Mouse (Mus musculus) midbrain, postnatal 0 days (tissue): ENCODE results near the gene Ap1m2. TPM values are rescaled to one million over a fixed set of nuclear protein-coding genes. Genes with fewer than 3 reads are reported as not detected.

ENCODE experiments used
- ATAC-seq: fragments of 200-750 bp; cut with Nextera tagmentation; 2 replicates; pipeline ENCODE4 v1.8.0; 2017; ENCODE audit warnings: moderate number of reproducible peaks, mild to moderate bottlenecking, moderate TSS enrichment, moderate library complexity; ENCODE audit not compliant: low FRiP score
- DNase-seq: peaks from one replicate; pipeline ENCODE4 v3.0.0-alpha.2; 2015; ENCODE audit warnings: low spot score
- H3K27ac ChIP-seq: fragments of 300-500 bp; sonication (generic); 2 replicates; pipeline ENCODE4 v1.5.1; 2014; ENCODE audit warnings: low read depth, mild to moderate bottlenecking, low read length, mixed read lengths
- H3K27me3 ChIP-seq: fragments of 300-500 bp; sonication (generic); 2 replicates; pipeline ENCODE4 v1.6.1; 2014; ENCODE audit warnings: low read length, control low read depth, mixed read lengths; ENCODE audit not compliant: insufficient read depth
- H3K36me3 ChIP-seq: fragments of 300-500 bp; sonication (generic); 2 replicates; pipeline ENCODE4 v1.6.1; 2014; ENCODE audit warnings: low read length, control low read depth, mixed read lengths; ENCODE audit not compliant: insufficient read depth
- H3K4me1 ChIP-seq: fragments of 300-500 bp; sonication (generic); 2 replicates; pipeline ENCODE4 v1.6.1; 2014; ENCODE audit warnings: mild to moderate bottlenecking, control low read depth, antibody characterized with exemption, low read length, mixed read lengths; ENCODE audit not compliant: insufficient read depth
- H3K4me2 ChIP-seq: fragments of 300-500 bp; sonication (generic); 2 replicates; pipeline ENCODE4 v1.6.1; 2014; ENCODE audit warnings: low read depth, mild to moderate bottlenecking, low read length, mixed read lengths; ENCODE audit not compliant: poor library complexity, severe bottlenecking
- H3K4me3 ChIP-seq: fragments of 300-500 bp; sonication (generic); 2 replicates; pipeline ENCODE4 v1.5.1; 2014; ENCODE audit warnings: low read depth, mild to moderate bottlenecking, low read length, moderate library complexity
- H3K9ac ChIP-seq: fragments of 300-500 bp; sonication (generic); replicated peaks from 2 replicates; pipeline ENCODE4 v1.6.1; 2014; ENCODE audit warnings: mild to moderate bottlenecking, low read length, moderate library complexity, mixed read lengths; ENCODE audit not compliant: poor library complexity, severe bottlenecking
- H3K9me3 ChIP-seq: fragments of 300-500 bp; sonication (generic); 2 replicates; pipeline ENCODE4 v1.6.1; 2016; ENCODE audit warnings: low read length, control low read depth
- CTCF ChIP-seq: IDR thresholded peaks from 2 replicates; pipeline ENCODE4 v1.5.1; 2016; ENCODE audit warnings: antibody characterized with exemption, mild to moderate bottlenecking
- WGBS: fragments of 180-500 bp; shearing (Covaris S2); extraction: QIAGEN DNeasy Blood & Tissue Kit; methylation state at CpG from one replicate; pipeline ENCODE4 v1.1.7; 2014; 5-methylcytosine and 5-hydroxymethylcytosine counted together
- polyA plus RNA-seq: library from polyadenylated mRNA; unstranded; fragments of >200 nt; fragmentation: Nextera tagmentation; extraction: Ambion mirVana; gene quantifications from 2 replicates; pipeline ENCODE4 v1.2.1, GENCODE M21; 2015
- total RNA-seq: library from RNA; depleted of rRNA; stranded (reverse); fragments of >200 nt; gene quantifications from 2 replicates; pipeline ENCODE4 v1.2.3, GENCODE M21; 2014

Gene Ap1m2
- total and polyA plus RNA-seq, 2 experiments from 2014 or later: 3.1 to 3.9 TPM

DNA sequence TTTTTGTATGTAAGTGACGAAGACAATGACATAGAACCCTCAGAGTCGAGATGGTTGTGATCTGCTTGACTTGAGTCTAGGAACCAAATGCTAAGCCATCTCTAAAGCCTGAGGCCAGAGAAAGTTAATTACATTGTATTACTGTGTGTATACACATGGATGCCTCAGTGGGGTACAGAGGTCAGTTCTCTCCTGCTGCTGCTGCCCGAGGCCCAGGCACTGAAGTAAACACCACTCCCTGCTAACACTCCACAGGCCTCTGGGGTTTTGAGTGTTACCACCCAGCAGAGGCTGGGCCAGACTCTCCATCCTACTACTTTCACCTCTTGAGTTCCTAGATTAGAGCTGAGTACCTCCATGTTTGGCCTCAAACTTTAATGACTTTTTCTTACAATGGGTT lies 28.1 kb downstream of the Ap1m2 start:
- no peaks in the 10 kb centered on the region for H3K9me3 ChIP-seq
- H3K27me3 ChIP-seq: no peaks in the 10 kb centered on the region
- H3K36me3 ChIP-seq: peaks cover 47% of the 10 kb centered on the region
- TF ChIP-seq CTCF: no peak
- no peak overlapping the region for H3K4me3 ChIP-seq
- no peak overlapping the region for H3K9ac ChIP-seq
- H3K27ac ChIP-seq: no peak overlapping the region
- DNase-seq (no peak), ATAC-seq (no peak)
- peaks cover 12% of the 10 kb centered on the region; the same call in 1 of the 2 replicates for H3K4me1 ChIP-seq
- no peak overlapping the region for H3K4me2 ChIP-seq
- WGBS: 86% methylated on average over 3 of the region's 3 CpGs

DNA sequence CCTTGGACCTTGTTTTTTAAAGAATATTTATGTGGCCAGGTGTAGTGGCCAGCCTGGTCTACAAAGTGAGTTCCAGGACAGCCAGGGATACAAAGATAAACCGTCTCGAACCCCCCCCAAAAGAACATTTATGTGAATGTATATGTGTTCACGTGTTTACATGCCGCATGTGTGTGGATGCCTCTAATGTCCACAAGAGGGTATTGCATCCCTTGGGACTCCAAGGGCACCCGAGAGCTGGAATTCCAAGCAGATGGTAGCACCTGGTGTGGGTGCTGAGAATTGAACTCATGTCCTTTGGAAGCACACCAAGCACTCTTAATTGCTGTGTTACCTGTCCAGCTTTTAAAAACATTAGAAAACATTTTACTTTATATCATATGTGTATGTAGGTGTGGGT lies 28.5 kb downstream of the Ap1m2 start:
- no peaks in the 10 kb centered on the region for H3K27me3 ChIP-seq
- DNase-seq (no peak), ATAC-seq (no peak)
- H3K36me3 ChIP-seq: peaks cover 48% of the 10 kb centered on the region
- H3K27ac ChIP-seq: no peak overlapping the region
- peaks cover 9% of the 10 kb centered on the region; the same call in 1 of the 2 replicates for H3K4me1 ChIP-seq
- no peak overlapping the region for H3K9ac ChIP-seq
- WGBS: 90% methylated on average over 5 of the region's 5 CpGs
- TF ChIP-seq CTCF: peak; percentile 31; the same call in 1 of the 2 replicates
- no peaks in the 10 kb centered on the region for H3K9me3 ChIP-seq
- no peak overlapping the region for H3K4me3 ChIP-seq
- H3K4me2 ChIP-seq: no peak overlapping the region

DNA sequence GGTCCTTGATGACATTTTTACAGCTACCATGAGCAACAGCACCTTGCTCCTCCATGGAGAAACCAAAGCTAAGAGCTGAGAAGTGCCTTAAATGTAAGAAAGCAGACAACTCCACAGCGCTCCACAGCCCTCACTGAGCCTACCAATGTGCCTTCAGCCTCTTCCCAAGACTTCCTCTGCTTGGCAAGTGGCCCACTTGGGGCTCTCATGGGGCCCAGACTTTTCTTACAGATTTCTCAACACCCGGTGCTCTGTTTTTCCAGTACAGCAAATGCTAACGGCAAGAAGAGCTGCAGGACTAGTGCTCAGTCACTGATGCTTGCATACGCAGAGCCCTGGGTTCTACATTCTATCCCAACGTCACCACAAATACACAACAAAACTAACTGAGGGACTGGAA lies 34.4 kb downstream of the Ap1m2 start:
- Histone ChIP-seq H3K4me1 (no peaks in the 10 kb centered on the region), H3K4me3 (no peak overlapping the region), H3K27ac (no peak overlapping the region), H3K36me3 (peaks cover 82% of the 10 kb centered on the region), H3K9ac (no peak overlapping the region), H3K27me3 (no peaks in the 10 kb centered on the region), H3K9me3 (no peaks in the 10 kb centered on the region), H3K4me2 (no peak overlapping the region)
- no peak for ATAC-seq
- TF ChIP-seq CTCF: no peak
- 92% methylated on average over 5 of the region's 5 CpGs for WGBS
- DNase-seq: no peak

DNA sequence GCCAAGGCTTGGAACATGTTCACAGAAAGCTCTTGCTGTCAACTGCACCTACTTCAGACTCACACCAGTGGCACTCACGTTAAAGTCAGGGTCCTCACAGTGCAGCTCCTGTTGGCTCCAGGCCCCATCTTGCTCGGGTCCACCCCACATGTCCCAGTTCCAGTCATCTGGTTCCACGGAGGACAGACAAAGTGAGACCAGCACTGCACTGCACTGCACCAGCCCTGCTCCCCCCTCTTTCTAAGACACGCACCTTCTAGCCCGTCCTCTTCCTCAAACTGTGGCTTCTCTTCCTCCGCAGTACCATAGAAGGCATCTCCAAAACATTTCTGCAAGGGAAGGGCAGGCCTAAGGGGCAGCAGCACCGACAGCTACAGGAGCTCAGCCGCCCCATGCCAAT lies 35.8 kb downstream of the Ap1m2 start:
- no peak for ATAC-seq
- WGBS: 93% methylated on average over 8 of the region's 8 CpGs
- no peaks in the 10 kb centered on the region for H3K4me1 ChIP-seq

DNA sequence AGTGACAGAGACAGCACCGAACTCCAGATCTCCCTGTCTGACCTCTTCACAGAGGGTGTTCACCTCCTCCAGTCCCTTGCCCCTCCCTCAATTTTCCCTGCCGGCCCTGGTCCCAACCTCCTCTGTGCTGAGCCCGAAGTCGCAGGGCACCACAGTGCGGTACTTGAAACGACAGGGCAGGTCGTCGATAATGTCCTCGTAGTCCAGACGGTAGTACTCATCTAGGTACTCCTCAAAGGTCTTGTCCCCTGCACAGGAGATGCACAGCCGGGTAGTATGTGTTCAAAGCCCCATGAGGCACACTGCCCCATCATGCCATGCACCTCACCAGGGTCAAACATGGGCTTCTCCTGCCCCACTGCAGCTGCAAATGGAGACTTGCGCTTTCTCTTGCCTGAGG lies 36.4 kb downstream of the Ap1m2 start:
- H3K27me3 ChIP-seq: no peaks in the 10 kb centered on the region
- no peak overlapping the region for H3K4me2 ChIP-seq
- H3K9me3 ChIP-seq: no peaks in the 10 kb centered on the region
- DNase-seq (no peak), ATAC-seq (no peak)
- 87% methylated on average over 12 of the region's 12 CpGs for WGBS
- no peak overlapping the region for H3K4me3 ChIP-seq
- TF ChIP-seq CTCF: no peak
- H3K27ac ChIP-seq: no peak overlapping the region
- H3K4me1 ChIP-seq: no peaks in the 10 kb centered on the region
- H3K9ac ChIP-seq: no peak overlapping the region
- H3K36me3 ChIP-seq: peaks cover 86% of the 10 kb centered on the region

More for the DNA sequence above, 35.8 kb downstream of the Ap1m2 start:
- no peak for TF ChIP-seq CTCF
- Histone ChIP-seq H3K9me3 (no peaks in the 10 kb centered on the region), H3K36me3 (peaks cover 86% of the 10 kb centered on the region), H3K27me3 (no peaks in the 10 kb centered on the region), H3K4me3 (no peak overlapping the region), H3K9ac (no peak overlapping the region), H3K27ac (no peak overlapping the region), H3K4me2 (no peak overlapping the region)
- no peak for DNase-seq

DNA sequence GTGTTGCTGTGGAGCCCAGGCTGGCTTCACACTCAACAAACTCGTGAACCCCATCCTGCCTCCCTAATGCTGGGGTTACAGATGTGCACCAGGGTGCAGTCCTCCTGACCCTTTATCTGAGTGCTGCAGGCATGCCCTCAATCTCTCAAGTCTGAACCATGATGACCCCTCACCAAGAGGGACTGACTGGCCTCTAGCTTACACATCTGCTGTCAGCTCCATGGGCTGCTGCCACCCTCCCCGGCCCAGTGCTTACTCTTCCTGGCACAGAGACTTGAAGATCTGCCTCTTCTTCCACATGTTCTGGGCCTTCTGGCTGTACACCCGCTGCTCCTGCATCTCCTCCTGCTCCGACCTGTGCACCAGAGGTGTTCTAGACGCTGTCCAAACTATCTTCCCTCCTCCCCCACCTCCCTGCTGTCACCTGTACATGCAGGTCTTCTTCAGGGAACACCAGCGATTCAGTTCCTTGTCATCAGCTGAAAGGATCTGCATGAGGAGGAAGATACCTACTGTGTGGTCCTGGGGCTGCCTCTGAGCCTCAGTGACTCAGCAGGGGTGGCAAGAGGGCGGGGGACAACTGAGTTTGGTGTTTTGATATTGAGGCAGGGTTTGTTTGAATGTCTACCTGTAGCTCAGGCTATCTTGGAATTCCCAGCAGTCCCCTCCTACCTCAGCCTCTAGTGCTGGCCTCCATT lies 37.0 kb downstream of the Ap1m2 start:
- DNase-seq (no peak), ATAC-seq (no peak)
- no peak overlapping the region for H3K9ac ChIP-seq
- H3K36me3 ChIP-seq: peaks cover 89% of the 10 kb centered on the region
- H3K27ac ChIP-seq: no peak overlapping the region
- WGBS: 80% methylated on average over 7 of the region's 7 CpGs
- TF ChIP-seq CTCF: no peak
- no peaks in the 10 kb centered on the region for H3K9me3 ChIP-seq
- H3K27me3 ChIP-seq: no peaks in the 10 kb centered on the region
- no peaks in the 10 kb centered on the region for H3K4me1 ChIP-seq
- no peak overlapping the region for H3K4me3 ChIP-seq
- no peak overlapping the region for H3K4me2 ChIP-seq
